Mouse (Mus musculus) MEL (cell line): ENCODE measurements around the gene Ctnnb1.

ENCODE experiments used
- CHD2 ChIP-seq: IDR thresholded peaks from 2 replicates; pipeline ENCODE4 v1.6.1; 2011; ENCODE audit warnings: low read length, improper control_type of control experiment
- CTCF ChIP-seq, 3 experiments: IDR thresholded peaks in 2 of 3; conservative IDR thresholded peaks in 1 of 3; 2 replicates each; pipeline ENCODE4 v1.5.1; 2011 to 2012; ENCODE audit warnings: low read length in 3 of 3, low read depth in 2 of 3, mild to moderate bottlenecking in 2 of 3, improper control_type of control experiment in 1 of 3, inconsistent platforms in 1 of 3, mixed read lengths in 1 of 3, moderate library complexity in 1 of 3; ENCODE audit not compliant: control insufficient read depth in 1 of 3, insufficient read depth in 1 of 3, poor library complexity in 1 of 3, severe bottlenecking in 1 of 3
- EP300 ChIP-seq, 2 experiments: IDR thresholded peaks; 2 replicates each; pipeline ENCODE4 v1.6.1; 2011; ENCODE audit warnings: improper control_type of control experiment in 2 of 2, low read length in 2 of 2, low read depth in 1 of 2, mild to moderate bottlenecking in 1 of 2
- JUND ChIP-seq: IDR thresholded peaks from 2 replicates; pipeline ENCODE4 v1.6.1; 2011; ENCODE audit warnings: low read depth, mild to moderate bottlenecking, improper control_type of control experiment, low read length
- UBTF ChIP-seq: IDR thresholded peaks from 2 replicates; pipeline ENCODE4 v1.6.1; 2012; ENCODE audit warnings: low read depth, mild to moderate bottlenecking, inconsistent platforms, low read length, improper control_type of control experiment, moderate library complexity, borderline replicate concordance; ENCODE audit not compliant: insufficient read depth
- ZMIZ1 ChIP-seq: IDR thresholded peaks from 2 replicates; pipeline ENCODE4 v1.6.1; 2012; ENCODE audit warnings: low read depth, mild to moderate bottlenecking, inconsistent platforms, low read length, improper control_type of control experiment, moderate library complexity

GRCm38 (mm10) chr9:120932797-120933586, 4.0 kb downstream of the Ctnnb1 start:
- TF ChIP-seq CTCF (IDR thresholded peaks at IDR 0.05 in 2 of 3, conservative IDR thresholded peaks at IDR 0.05 in 1 of 3; ENCODE audit: control insufficient read depth in 1 of 3, insufficient read depth in 1 of 3, low read depth in 2 of 3, low read length in 3 of 3, poor library complexity in 1 of 3, severe bottlenecking in 1 of 3) (no peak), ZMIZ1 (peak; percentile 97), UBTF (no peak), CHD2 (no peak), EP300 (IDR thresholded peaks at IDR 0.05; ENCODE audit: low read depth in 1 of 2, low read length in 2 of 2) (0 out of 4 replicates have a peak, but pooled peaks of 1 of the 2 experiments have one; percentile 34), JUND (no peak)
